Mouse (Mus musculus) liver (tissue): Measurements from ENCODE around the gene Tcf7l1.
A peak's percentile ranks its signal among the peaks of the same experiment; 100 is the strongest.

Experiments used
- DNase-seq: peaks from one replicate; pipeline ENCODE4 v3.0.0-alpha.2; 2020; ENCODE audit warnings: mixed read lengths

Tcf7l1 gene

GRCm38 (mm10) chr6:72658006-72658405 lies 131.0 kb downstream of the Tcf7l1 start:
- no peak for DNase-seq

DNA sequence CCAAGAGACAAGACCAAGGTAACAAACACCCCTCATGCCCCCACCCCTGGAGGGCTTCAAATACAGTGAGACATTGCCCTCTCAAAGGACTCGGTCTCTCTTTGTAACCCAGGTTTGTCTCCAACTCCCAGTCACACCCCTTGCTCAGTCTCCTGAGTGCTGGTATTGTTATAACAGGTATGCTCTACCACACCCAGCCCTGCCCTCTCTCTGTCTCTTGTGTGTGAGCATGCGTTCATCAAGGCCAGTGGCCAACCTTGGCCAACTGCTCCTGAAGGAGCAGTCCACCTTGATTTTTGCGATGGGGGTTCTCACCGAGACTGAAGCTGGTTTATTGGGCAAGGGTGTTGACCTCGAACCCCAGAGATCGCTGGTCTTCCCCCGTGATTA lies 133.0 kb downstream of the Tcf7l1 start:
- no peak for DNase-seq

DNA sequence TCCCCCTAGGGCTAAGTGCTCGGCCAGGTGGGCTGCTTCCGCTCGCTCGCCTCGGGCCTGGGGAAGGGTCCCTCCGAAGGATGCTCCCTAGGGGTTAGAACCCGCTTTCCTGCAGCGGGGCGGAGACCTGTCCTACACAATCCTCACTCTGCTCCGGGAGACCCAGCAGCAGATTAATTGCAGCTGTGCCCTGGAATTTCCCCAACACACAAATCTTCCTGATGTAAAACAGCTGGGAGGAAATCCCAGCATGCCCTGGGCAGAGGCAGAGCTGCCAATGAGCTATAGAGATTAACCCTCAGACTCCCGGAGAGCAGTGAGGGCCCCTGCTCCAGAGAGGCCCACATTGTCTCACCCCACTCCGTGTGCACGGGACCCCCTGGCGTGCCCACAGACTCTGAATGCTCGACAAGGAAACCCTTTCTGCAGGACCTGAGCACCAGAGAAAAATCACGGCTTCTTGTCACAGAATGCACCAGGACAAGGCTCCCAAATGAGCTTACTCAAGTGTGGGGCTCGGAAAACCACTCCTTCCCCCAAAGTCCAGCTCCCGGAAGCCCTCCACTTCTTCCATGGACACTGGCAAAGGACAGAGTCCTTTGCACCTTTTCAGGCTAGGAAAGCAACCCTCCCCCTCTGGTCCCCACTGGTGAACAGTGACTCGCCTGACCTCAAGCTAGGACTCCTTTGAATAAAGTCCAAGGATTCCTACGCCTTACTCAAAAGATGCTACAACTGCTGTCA lies 133.6 kb downstream of the Tcf7l1 start:
- peak; percentile 46 for DNase-seq

DNA sequence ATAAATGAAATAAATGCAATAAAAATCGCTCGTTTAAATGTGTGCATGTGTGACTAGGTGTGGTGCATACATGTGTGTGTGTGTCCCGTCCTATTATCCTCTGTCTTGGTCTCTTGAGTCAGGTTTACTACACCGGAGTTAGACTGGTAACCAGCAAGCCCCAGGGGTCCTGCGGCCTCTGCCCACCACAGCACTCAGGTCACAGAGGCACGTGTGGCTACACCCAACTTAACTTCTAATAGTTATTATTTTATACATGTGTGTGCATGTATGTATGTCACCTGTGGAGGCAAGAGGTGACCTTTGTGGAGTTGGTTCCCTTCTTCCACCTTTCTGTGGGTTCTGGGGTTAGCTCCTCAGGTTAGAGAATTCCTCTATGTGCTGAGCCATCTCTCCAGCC lies 134.7 kb downstream of the Tcf7l1 start:
- DNase-seq = no peak

GRCm38 (mm10) chr6:72653419-72653818 lies 135.6 kb downstream of the Tcf7l1 start:
- DNase-seq = no peak

DNA sequence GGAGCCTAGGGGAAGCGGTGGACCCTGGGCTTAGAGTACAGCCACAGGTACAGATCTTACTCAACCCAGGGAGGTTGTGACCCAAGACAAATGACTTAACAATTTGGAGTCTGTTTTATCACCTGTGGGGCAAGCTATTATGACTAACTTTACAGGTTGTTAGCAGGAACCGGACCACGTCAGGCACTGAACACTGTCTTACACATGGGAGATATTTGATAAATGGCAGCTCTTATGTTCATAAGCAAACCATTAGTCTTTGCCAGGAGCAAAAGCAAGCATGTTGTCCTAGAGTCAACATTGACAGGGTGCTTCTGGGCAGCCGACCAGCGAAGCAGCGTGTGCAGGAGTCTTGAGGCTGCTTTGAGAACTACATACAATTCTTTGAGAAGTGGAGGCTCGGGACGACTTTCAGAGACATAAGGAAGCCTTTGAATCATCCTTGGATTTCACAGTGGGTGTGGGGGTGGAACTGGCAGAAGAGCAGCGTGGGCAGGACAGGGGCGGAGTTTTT lies 138.7 kb downstream of the Tcf7l1 start:
- DNase-seq = no peak

DNA sequence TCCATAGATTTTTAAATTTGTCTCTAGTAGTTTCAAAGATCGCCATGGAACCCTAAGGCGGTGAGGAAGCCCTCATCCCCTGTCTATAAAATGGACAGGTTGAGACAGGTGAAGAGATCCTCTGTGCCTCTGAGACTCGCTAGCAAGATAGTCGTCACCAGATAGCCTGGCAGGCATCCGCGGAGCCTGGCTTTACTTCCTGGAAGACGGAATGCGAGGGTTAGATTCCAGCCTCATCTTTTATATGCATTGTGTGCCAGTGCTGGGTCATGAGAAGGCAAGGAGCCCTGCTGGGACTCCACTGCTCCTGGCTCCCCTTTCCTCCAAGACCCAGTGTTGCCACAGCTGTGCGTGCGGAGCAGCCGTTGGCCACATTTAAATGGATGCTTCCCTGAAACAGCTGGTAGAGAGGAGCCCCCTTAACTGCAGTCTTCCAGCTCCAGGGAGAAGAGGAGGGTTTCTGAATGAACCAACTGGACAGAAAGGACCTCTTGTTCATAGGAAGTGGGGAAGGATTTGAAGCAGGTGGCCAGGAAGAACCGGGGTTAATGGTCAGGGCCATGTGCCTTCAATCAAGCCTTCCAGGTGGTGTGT lies 141.0 kb downstream of the Tcf7l1 start:
- no peak for DNase-seq

DNA sequence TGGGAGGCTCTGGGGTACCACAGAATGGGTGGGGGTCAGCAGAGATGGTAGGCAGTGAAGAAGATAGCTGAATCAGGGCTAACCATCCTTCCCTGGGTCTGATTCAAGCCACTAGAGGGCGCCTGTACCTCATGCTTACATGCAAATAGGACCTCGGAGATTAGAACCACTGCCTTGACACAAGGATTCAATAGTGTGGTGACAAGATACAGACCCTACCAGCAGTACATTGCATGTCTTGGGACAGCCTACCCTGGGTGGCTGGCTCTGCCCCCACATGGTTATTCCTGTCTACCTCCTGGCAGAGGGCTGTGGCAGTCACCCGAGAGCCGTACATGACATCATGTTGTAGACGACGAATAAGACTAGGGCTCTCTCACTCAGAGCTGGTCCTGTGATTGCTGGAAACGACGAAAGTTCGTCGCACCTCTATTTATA lies 141.7 kb downstream of the Tcf7l1 start:
- peak; percentile 62 for DNase-seq

GRCm38 (mm10) chr6:72645364-72645763 lies 143.7 kb downstream of the Tcf7l1 start:
- DNase-seq = no peak

GRCm38 (mm10) chr6:72644576-72644975 lies 144.5 kb downstream of the Tcf7l1 start:
- DNase-seq = no peak

GRCm38 (mm10) chr6:72641218-72641954 lies 147.7 kb downstream of the Tcf7l1 start:
- no peak for DNase-seq

- no peak for DNase-seq
These were observed 152.1 kb downstream of the Tcf7l1 start for GRCm38 (mm10) chr6:72636940-72637339.

- peak; percentile 24 for DNase-seq
These were observed 153.2 kb downstream of the Tcf7l1 start for GRCm38 (mm10) chr6:72635760-72636431.

GRCm38 (mm10) chr6:72634311-72634710 lies 154.7 kb downstream of the Tcf7l1 start:
- DNase-seq = no peak

DNA sequence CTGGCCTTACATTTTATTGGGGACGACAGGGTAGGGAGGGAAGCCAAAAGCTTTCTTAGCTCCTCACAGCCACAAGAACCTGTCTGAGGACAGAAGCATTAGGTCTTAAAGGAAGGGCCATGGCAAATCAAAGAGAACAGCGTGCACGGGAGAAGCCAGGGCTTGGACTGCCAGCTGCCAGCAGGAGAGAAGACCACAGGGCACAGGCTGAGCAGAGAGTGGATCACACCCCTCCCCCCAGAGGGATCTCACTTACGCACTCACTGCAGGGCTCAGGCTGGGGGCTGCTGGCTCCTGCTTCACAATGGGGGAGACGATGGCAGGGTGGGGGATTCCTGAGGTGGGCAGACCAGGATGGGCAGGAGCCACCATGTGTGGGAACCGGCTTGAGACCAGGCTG lies 157.4 kb downstream of the Tcf7l1 start:
- DNase-seq = no peak

DNA sequence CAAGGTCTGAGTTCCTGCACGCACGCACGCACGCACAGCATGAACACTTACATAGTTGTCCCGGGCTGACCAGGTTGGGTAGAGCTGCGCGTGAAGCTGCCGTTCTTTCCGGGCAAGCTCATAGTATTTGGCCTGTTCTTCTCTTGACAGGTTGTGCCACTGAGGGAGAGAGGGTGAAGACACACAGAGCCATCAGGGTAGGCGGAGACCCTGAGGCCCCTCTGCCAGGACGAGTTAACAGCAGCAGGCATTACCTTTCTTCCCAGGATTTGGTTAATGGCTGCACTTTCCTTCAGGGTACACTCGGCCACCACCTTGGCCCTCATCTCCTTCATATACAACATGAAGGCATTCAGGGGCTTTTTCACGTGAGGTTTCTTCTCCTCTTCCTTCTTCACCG lies 158.1 kb downstream of the Tcf7l1 start:
- no peak for DNase-seq

DNA sequence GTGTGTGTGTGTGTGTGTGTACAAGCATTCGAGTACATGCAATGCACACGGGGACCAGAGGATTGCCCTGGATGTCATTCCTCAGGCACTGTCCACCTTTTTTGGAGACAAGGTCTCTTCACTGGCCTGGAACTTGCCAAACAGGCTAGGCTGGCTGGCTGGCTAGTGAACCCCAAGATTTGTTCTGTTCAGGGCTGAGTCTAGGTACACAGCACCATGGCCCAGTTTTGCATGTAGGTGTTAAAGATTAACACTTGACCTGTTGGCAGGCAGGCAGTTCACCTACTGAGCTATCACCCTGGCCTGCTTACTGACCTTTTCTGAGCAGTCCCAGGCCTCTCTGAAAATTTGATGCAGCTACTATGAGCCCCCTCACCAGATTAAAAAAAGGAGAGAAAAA lies 158.7 kb downstream of the Tcf7l1 start:
- no peak for DNase-seq

GRCm38 (mm10) chr6:72627276-72627675 lies 161.8 kb downstream of the Tcf7l1 start:
- no peak for DNase-seq

GRCm38 (mm10) chr6:72626391-72626790 lies 162.7 kb downstream of the Tcf7l1 start:
- DNase-seq = no peak

DNA sequence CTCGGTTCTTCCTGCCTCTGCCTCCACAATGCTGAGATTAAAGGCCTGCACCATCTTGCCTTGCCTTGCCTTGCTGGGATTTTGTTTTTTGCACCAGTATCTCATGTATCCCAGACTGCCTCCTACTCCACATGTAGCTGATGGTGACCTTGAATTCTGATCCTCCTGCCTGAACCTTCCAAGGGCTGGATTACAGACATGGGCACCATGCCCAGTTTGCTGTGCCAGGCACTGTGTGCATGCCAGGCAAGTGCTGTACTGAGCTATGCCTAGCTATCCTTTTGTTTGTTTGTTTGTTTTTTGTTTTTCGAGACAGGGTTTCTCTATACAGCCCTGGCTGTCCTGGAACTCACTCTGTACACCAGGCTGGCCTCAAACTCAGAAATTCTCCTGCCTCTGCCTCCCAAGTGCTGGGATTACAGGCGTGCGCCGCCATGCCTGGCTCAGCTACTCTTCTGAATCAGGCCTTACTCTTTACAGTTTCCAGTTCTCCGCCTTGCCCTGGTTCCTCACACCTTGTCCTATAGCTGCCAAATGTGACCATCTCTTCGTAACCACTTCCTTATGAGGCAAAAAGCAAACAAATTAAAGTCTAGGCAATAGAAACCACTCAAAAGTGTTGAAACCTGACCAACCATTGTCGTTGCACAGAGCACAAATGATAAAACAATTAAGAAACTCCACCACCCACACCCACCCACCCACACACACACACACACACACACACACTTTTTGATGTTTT lies 165.2 kb downstream of the Tcf7l1 start:
- no peak for DNase-seq

- no peak for DNase-seq
These were observed 166.1 kb downstream of the Tcf7l1 start for GRCm38 (mm10) chr6:72622917-72623316.

DNA sequence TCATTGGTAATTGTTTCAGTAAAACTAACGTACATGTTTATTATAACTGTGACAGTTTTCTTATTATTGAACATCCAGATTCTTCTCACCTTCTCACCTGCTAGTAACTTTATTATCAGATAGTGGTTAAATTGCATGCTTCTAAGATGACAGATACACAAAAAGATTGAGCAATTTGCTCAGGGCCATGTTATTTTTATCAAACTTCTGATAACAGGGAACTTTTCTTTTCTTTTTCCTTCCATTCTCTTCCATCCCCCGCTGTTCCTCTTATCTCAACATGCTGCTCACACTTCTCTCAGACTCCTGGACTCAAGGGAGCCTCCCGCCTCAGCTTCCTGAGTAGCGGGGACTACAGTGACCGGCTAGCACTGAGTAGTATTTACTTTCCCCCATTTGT lies 168.1 kb downstream of the Tcf7l1 start:
- no peak for DNase-seq
